Mouse (Mus musculus) heart, embryonic 16.5 days (tissue): ENCODE results near the gene Tnp2. TPM values are rescaled to one million over a fixed set of nuclear protein-coding genes. Genes with fewer than 3 reads are reported as not detected.
A peak's percentile ranks its signal among the peaks of the same experiment; 100 is the strongest.

Experiments
- ATAC-seq: fragments of 200-750 bp; cut with Nextera tagmentation; replicated peaks from 2 replicates; pipeline ENCODE4 v1.8.0; 2017; ENCODE audit warnings: moderate number of reproducible peaks; ENCODE audit not compliant: insufficient read depth, low FRiP score; ENCODE audit errors: extremely low read depth
- H3K27ac ChIP-seq: fragments of 300-500 bp; sonication (generic); 2 replicates; pipeline ENCODE4 v1.5.1; 2014; ENCODE audit warnings: mild to moderate bottlenecking, low read length, control low read depth, moderate library complexity
- H3K27me3 ChIP-seq: fragments of 300-500 bp; sonication (generic); 2 replicates; pipeline ENCODE4 v1.6.1; 2014; ENCODE audit warnings: low read length, mixed read lengths; ENCODE audit not compliant: control insufficient read depth, insufficient read depth
- H3K36me3 ChIP-seq: fragments of 300-500 bp; sonication (generic); 2 replicates; pipeline ENCODE4 v1.6.1; 2014; ENCODE audit not compliant: control insufficient read depth, insufficient read depth
- H3K4me1 ChIP-seq: fragments of 300-500 bp; sonication (generic); 2 replicates; pipeline ENCODE4 v1.6.1; 2014; ENCODE audit warnings: low read length, mixed read lengths; ENCODE audit not compliant: control insufficient read depth, insufficient read depth
- H3K4me2 ChIP-seq: fragments of 300-500 bp; sonication (generic); 2 replicates; pipeline ENCODE4 v1.6.1; 2014; ENCODE audit warnings: low read depth, mild to moderate bottlenecking, control low read depth, low read length
- H3K4me3 ChIP-seq: fragments of 300-500 bp; sonication (generic); 2 replicates; pipeline ENCODE4 v1.5.1; 2014; ENCODE audit warnings: mild to moderate bottlenecking, control low read depth, low read length
- H3K9ac ChIP-seq: fragments of 300-500 bp; sonication (generic); 2 replicates; pipeline ENCODE4 v1.6.1; 2014; ENCODE audit warnings: low read length, control low read depth
- H3K9me3 ChIP-seq: fragments of 300-500 bp; sonication (generic); replicated peaks from 2 replicates; pipeline ENCODE4 v1.6.1; 2016; ENCODE audit warnings: low read length; ENCODE audit not compliant: control insufficient read depth
- WGBS: fragments of 180-500 bp; shearing (Covaris S2); extraction: QIAGEN DNeasy Blood & Tissue Kit; methylation state at CpG from one replicate; pipeline ENCODE4 v1.1.7; 2014; 5-methylcytosine and 5-hydroxymethylcytosine counted together
- polyA plus RNA-seq: library from polyadenylated mRNA; unstranded; fragments of >200 nt; fragmentation: Nextera tagmentation; extraction: Ambion mirVana; gene quantifications from 2 replicates; pipeline ENCODE4 v1.2.1, GENCODE M21; 2015

Tnp2 gene
- polyA plus RNA-seq, 1 experiment from 2014 or later, result 0.47 TPM

DNA sequence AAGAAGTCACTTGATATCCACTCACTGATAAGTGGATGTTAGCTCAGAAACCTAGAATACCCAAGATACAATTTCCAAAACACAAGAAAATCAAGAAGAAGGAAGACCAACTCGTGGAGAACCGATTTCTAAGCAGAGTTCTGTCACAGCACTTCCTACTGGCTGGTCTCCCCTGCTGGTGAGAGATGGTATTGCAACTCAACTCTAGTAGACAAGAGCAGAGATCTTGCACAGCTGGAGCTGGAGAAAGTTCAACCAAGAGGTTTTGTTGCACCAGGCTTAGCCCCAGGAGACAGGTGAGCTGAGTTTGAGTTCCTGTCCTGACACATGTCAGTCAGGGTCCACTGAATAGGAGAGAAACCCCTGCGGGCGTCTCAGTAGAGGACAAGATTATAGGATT, 21.3 kb downstream of the Tnp2 start:
- Histone ChIP-seq H3K9me3 (no peaks in the 10 kb centered on the region), H3K27me3 (peaks cover 2% of the 10 kb centered on the region; the same call in 1 of the 2 replicates), H3K4me2 (no peak overlapping the region), H3K4me1 (peaks cover 14% of the 10 kb centered on the region), H3K4me3 (no peak overlapping the region), H3K36me3 (no peaks in the 10 kb centered on the region), H3K9ac (no peak overlapping the region), H3K27ac (no peak overlapping the region)
- 34% methylated on average over 4 of the region's 4 CpGs for WGBS
- no peak for ATAC-seq

DNA sequence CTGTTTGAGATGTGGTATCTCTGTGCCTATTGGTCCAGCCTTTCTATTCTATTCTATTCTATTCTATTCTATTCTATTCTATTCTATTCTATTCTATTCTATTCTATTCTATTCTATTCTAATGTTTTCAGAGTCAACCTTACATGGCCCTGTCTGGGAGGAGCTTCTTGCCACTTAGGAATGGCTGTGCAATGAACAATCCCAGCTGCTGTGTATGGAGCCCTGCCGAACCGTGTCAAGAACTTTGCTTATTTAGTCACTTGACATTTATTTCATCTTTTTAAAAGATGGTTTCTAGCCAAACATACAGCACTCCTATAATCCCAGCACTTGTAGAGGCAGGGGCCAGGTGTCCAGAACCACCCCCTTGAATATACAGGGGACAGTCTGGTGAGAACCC, 24.1 kb downstream of the Tnp2 start:
- no peak overlapping the region for H3K4me2 ChIP-seq
- peaks cover 1% of the 10 kb centered on the region; the same call in 1 of the 2 replicates for H3K27me3 ChIP-seq
- no peak overlapping the region for H3K4me3 ChIP-seq
- H3K27ac ChIP-seq, result no peak overlapping the region
- peaks cover 4% of the 10 kb centered on the region for H3K4me1 ChIP-seq
- H3K9me3 ChIP-seq, result no peaks in the 10 kb centered on the region
- WGBS, result 46% methylated on average over 2 of the region's 2 CpGs
- no peaks in the 10 kb centered on the region for H3K36me3 ChIP-seq
- ATAC-seq, result no peak
- H3K9ac ChIP-seq, result no peak overlapping the region

DNA sequence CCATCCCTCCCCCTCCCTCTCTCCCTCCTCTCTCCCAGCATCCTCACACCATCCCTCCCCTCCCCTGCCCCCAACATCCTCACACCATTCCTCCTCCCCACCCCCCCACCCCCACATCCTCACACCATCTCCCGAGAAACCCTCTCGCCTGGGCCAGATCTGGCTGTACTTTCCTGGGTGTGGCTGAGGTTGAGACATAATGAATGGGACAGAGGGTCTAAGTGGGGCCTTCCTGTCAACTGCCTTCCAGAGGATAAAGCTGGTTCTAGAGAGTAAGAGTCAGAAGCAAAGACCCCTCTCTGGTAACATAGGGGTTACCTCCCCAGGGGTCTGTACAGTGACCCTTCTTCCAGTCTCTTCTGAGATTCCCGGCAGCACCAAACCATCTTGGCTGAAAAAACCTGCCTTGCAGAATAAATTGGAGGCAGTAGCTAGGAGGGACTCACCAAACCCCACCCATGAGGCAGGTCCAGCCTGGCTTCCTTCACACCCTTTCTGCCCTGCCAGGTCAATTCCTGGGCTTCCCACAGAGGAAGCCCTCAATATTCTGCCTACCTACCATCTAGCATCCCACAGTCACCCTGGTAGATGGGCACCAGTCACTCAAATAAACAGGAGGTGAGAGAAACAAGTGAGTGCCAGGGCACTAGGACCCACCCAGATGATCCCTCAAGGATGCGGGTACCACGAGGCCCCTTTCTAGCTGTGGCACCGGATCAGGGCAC, 24.8 kb downstream of the Tnp2 start:
- Histone ChIP-seq H3K4me3 (no peak overlapping the region), H3K9ac (no peak overlapping the region), H3K4me2 (no peak overlapping the region), H3K4me1 (peaks cover 4% of the 10 kb centered on the region), H3K27me3 (no peaks in the 10 kb centered on the region), H3K36me3 (no peaks in the 10 kb centered on the region), H3K27ac (no peak overlapping the region), H3K9me3 (no peaks in the 10 kb centered on the region)
- no peak for ATAC-seq
- 55% methylated on average over 6 of the region's 6 CpGs for WGBS

DNA sequence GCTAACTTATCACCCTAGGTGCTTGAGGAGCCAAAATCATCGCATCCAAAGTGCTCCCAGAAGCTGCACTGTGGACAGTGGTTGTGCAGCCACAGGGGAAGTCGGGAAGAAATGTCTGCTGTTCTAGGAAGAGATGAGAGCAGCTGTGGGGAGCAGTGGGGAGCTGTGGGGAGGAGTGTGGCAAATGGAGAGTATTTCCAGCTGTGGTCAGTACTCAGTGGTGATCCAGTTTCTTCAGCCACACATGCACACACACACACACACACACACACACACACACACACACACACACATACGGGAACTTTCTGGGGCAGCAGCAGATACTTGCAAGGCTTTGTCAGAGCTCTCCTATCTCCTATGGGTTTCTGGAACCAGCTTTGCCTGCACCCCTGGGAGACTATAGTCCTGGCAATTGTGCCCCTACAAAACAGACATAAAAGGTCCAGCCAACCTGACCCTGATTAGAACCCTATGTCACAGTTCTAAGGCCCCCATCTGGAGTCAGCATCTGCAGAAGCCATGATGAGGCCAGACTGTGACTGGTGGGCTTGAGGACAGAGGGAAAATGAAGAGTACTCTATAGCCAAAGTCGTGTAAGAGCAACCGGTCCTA, 25.8 kb downstream of the Tnp2 start:
- H3K9me3 ChIP-seq, result no peaks in the 10 kb centered on the region
- peaks cover 4% of the 10 kb centered on the region for H3K4me1 ChIP-seq
- H3K36me3 ChIP-seq, result no peaks in the 10 kb centered on the region
- no peak overlapping the region for H3K4me3 ChIP-seq
- H3K27ac ChIP-seq, result no peak overlapping the region
- no peak overlapping the region for H3K9ac ChIP-seq
- H3K27me3 ChIP-seq, result no peaks in the 10 kb centered on the region
- ATAC-seq, result no peak
- H3K4me2 ChIP-seq, result no peak overlapping the region
- WGBS, result 59% methylated on average over 5 of the region's 5 CpGs

DNA sequence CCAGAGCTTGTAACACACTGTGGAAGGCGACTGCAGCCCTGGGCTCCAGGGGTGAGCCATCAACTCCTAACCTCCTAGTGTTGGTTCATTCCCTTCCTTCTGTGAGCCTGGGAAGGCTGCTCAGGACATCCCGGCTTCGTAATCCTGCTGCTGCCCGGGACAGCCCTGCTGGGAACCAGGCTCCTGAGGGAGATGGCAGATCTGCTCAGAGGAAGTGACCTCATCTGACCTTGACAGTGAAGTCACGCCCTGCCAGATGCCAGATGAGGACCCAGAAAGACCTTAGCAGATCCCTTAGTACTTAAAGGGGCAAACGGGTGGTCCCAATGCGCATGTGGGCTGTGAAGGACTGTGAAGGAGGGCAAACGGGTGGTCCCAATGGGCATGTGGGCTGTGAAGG, 27.3 kb downstream of the Tnp2 start:
- Histone ChIP-seq H3K9me3 (no peaks in the 10 kb centered on the region), H3K27ac (no peak overlapping the region), H3K9ac (no peak overlapping the region), H3K4me3 (no peak overlapping the region), H3K4me1 (peaks cover 4% of the 10 kb centered on the region), H3K4me2 (no peak overlapping the region), H3K27me3 (no peaks in the 10 kb centered on the region), H3K36me3 (no peaks in the 10 kb centered on the region)
- no peak for ATAC-seq
- WGBS, result 56% methylated on average over 8 of the region's 8 CpGs

DNA sequence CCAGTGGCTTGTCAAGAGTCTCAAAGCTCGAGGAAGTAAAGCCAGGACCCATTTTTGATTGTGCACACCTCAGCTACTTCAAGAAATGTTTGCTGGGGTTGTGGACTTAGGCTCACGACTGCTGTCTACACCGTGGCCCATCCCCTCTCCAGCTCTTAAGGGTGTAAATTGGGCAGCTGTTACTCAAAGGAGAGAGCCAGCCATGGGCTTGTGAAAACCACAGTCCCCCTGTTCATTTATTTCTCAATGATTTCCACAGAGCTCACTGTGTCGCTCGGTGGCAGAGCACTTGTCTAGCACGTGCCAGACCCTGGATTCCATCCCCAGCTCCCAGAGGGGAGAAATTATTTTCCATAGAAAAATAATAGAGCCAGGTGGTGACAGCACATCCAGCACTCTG, 32.3 kb downstream of the Tnp2 start:
- H3K4me2 ChIP-seq, result no peak overlapping the region

DNA sequence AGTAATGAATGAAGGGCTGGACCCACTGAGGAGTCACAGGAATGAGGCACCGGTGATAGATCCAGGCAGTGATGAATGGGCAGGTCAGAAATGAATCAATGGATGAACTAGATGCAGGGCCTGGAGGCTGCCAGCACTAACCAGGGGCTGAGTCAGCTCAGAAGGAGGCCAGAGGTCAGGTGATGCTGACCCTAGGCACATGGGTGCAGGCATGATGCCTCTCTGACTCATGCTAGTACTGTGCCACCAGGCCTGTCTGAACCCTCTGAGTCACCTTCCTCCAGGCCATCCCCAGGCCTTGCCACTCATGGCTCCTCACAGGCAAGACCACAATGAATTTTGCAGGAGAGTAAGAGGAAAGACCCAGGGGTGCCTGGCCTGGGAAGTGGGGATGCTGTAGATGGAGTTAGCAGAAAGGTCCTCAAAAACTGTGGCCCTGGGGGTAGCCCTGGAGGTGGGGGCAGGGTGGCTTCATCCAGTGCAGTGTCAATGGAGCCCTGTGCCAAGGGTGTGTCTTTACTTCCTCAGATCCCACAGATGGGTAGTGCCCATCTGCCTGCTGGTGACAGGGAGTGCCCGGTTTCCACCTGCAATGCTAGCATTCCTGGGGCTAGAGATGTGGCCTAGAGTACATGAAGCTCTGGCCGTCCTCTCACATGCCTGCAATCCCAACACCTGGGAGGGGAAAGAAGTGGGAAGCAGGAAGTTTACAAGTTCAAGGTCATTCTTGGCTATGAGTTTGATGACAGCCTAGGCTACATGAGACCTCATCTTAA, 33.8 kb downstream of the Tnp2 start:
- Histone ChIP-seq H3K27me3 (no peaks in the 10 kb centered on the region), H3K9ac (no peak overlapping the region), H3K36me3 (no peaks in the 10 kb centered on the region), H3K4me2 (no peak overlapping the region), H3K4me3 (no peak overlapping the region), H3K9me3 (no peaks in the 10 kb centered on the region), H3K27ac (no peak overlapping the region), H3K4me1 (peaks cover 5% of the 10 kb centered on the region)
- 84% methylated on average over 3 of the region's 3 CpGs for WGBS
- ATAC-seq, result no peak

More for the DNA sequence above, 32.3 kb downstream of the Tnp2 start:
- Histone ChIP-seq H3K27ac (no peak overlapping the region), H3K27me3 (no peaks in the 10 kb centered on the region), H3K4me1 (peaks cover 2% of the 10 kb centered on the region), H3K4me3 (no peak overlapping the region), H3K9me3 (no peaks in the 10 kb centered on the region), H3K9ac (no peak overlapping the region), H3K36me3 (no peaks in the 10 kb centered on the region)
- no peak for ATAC-seq
- 61% methylated on average over 6 of the region's 6 CpGs for WGBS

DNA sequence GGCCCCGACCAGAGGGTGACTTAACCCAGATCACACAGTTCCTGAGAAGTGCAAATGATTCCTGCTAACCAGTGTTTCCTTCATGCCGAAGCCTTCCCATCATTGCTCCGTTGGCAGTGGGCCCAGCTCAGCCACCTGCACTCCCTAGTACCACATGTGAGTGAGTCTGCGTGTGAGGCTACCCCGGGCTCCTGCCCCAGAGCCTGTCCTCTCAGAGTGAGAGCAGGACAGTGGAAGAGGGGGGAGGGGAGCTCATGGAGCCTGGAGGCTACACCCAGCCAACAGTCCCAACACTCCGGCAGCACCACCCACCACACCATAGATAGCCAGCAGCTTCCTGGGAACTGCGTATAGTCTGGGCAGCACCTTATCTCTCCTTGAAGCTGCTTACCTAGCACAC, 38.6 kb downstream of the Tnp2 start:
- 17% methylated on average over 7 of the region's 7 CpGs for WGBS
- Histone ChIP-seq H3K9ac (no peak overlapping the region), H3K4me1 (peaks cover 19% of the 10 kb centered on the region), H3K9me3 (no peaks in the 10 kb centered on the region), H3K36me3 (no peaks in the 10 kb centered on the region), H3K4me2 (no peak overlapping the region), H3K27ac (peak overlapping the region; percentile 22; the same call in 1 of the 2 replicates), H3K4me3 (no peak overlapping the region), H3K27me3 (no peaks in the 10 kb centered on the region)
- ATAC-seq, result peak; percentile 60

DNA sequence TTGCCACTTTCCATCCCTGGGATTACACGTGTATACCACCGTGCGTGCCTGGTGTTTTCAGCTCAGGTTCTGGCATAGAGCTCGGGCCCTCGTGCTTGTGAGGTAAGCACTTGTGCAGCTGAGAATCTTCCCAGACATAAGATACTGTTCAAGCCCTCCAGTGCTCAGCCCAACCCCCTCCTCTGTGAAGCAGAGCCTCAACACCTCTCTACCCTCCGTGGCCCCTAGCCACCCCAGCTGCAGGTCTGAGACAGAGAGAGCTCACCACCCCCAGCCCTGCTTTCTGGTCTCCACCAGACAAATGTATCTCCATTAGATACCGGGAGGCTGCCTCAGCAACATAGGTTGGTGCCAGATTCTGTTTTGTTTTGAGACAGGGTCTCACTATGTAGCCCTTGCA, 39.2 kb downstream of the Tnp2 start:
- Histone ChIP-seq H3K9ac (no peak overlapping the region), H3K4me2 (no peak overlapping the region), H3K4me3 (no peak overlapping the region), H3K27me3 (no peaks in the 10 kb centered on the region), H3K4me1 (peaks cover 19% of the 10 kb centered on the region), H3K36me3 (no peaks in the 10 kb centered on the region), H3K27ac (peak overlapping the region; percentile 22; the same call in 1 of the 2 replicates), H3K9me3 (no peaks in the 10 kb centered on the region)
- 30% methylated on average over 7 of the region's 7 CpGs for WGBS
- ATAC-seq, result 0 out of 2 replicates have a peak, but pooled peaks have one; percentile 21
